Mouse (Mus musculus) megakaryocyte-erythroid progenitor cell, adult 5-6 weeks (primary cell): Measurements from ENCODE around the gene Olfr169. TPM values are rescaled to one million over a fixed set of nuclear protein-coding genes. Genes with fewer than 3 reads are reported as not detected.
"Not testable (repeated sequence)": the region's sequence is repeated elsewhere in the genome, so short reads cannot be mapped to it uniquely, and the experiment has no call there.

ENCODE experiments used
- ATAC-seq: replicated peaks from 2 replicates; pipeline ENCODE4 v1.8.0; 2016; ENCODE audit warnings: mild to moderate bottlenecking, inconsistent platforms; ENCODE audit not compliant: severe bottlenecking, poor library complexity, low FRiP score, low TSS enrichment
- total RNA-seq, 2 experiments: library from RNA; stranded (forward) in 1 of 2; stranded (reverse) in 1 of 2; fragments of 200-1000, 215-1000 nt in 1 of 2; fragments of >200 nt in 1 of 2; fragmentation: Nextera tagmentation in 1 of 2; gene quantifications; 2 replicates each; pipeline ENCODE4 v1.2.3; 2014 to 2017

Gene Olfr169
- total RNA-seq (2014; fragmentation: Nextera tagmentation): not detected in 2 replicates
- total RNA-seq (2017): not detected in 2 replicates

DNA sequence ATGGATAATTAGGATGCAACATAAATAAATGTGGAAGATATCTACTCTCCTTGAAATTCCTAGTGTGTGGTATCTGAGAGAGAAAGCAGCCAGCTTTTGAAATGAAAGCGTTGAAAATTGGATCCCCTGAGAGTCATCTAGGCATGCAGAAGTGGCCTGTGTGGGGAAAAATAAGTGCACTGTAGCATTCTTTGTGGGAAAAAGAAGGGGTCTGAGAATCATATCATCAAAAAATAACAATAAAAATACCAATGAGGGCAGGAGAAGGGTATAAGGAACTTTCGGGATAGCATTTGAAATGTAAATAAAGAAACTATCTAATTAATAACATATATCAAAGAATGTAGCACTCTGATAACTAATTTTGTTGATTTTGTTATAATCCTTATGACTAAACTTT, at the start of gene Olfr169:
Gene Olfr169, minus strand, starts transcription at position 101 of the 400 bp plus-strand sequence.
- not testable (repeated sequence) for ATAC-seq

DNA sequence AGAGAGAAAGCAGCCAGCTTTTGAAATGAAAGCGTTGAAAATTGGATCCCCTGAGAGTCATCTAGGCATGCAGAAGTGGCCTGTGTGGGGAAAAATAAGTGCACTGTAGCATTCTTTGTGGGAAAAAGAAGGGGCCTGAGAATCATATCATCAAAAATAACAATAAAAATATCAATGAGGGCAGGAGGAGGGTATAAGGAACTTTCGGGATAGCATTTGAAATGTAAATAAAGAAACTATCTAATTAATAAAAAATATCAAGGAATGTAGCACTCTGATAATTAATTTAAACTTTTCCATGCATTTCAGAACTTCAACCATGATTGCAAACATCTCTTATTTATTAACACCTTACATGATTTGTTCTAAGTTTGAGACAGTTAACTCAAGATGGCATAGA, 40.2 kb upstream of the Olfr169 start, which contains the start of gene Olfr170:
Gene Olfr170, minus strand, starts transcription at position 101 of the 400 bp plus-strand sequence.
- not testable (repeated sequence) for ATAC-seq

DNA sequence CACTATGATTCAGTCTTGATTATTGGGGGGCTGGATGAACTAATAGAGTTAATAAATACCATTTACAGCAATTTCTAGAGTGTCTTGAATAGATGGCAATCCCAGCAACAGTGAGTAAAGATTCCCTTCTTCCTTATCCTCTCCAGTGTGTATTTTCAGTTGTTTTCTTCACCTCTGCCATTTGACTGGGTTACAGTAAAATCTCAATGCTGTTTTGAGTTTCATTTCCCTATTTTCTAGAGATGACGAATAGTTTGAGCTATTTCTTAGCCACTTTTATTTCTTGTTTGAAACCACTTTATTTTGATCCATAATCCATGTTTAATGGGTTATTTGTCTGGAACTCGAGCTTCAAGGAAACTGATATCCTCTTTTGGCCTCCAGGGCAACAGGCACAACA, 31.6 kb upstream of the Olfr169 start:
- no peak for ATAC-seq

DNA sequence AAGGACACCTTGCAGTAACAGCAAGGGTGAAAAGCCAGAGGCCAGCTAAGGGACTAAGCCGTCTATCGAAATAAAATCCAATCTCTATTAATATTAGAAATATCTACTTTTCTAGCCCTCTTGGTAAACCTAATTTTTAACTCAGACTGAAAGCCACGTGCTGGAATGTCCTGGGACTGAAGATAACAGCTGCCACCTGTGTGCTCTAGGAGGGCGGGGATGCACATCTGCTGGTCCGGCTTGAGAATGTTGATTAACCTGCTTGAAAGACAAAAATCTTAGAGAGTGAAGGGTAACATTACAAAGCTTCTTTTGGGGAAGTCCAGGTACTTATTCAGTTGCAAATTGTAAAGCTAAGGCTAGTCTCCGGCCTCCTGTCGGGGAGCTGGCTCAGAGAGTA, 18.2 kb downstream of the Olfr169 start:
- not testable (repeated sequence) for ATAC-seq

DNA sequence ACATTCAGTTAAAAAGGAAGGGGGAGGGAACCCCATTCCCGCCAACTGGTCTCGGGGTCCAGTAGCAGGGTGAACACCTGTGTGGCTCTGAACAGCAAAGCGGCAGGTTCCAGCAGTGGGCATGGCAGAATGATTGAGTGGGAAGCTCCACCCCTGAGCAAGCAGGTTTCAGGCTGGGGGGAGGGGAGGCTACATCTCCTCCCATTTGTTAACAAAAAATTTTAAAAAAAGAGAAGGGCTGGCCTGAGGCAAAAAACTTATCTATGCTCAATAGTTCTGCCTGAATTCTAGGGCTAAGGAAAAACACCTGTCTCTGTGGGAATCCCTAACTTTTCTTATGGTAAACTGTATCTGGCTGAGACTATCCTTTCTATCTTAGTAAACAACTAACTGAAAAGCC, 19.4 kb downstream of the Olfr169 start:
- not testable (repeated sequence) for ATAC-seq

DNA sequence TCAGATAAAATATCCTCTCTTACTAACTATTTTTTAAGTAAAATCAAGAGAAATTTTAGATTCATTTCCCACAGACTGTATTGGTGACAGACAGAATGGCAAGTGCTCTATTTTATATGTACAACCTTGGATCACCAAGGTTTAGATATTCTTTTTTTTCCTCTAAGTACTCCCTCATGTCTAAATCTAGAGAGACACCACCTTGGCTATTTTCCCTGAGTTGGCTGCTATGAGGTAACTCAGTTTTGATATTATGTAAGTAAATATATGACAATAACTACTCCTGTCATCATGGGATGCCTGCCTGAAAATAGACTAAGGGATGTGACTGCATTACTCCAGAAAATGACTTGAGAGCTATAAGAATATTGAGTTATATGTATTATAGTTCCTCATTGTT, 36.2 kb downstream of the Olfr169 start, which contains the start of gene Olfr168:
Gene Olfr168, minus strand, starts transcription at position 101 of the 400 bp plus-strand sequence.
- ATAC-seq: no peak

DNA sequence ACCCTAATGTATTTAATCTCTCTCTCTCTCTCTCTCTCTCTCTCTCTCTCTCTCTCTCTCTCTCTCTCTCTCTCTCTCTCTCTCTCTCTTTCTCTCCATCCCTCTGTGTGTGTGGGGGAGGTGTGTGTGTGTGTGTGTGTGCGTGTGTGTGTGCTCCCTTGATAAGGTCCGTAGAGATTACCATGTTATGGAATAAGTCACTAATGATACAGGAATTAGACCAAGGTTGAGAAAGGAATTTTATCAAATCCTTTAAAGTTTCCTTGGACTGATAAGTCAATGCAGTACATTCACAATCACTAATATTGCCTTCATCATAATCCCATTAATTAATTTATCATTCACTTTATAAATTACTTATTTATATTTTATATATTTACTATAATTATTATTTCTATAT, 49.4 kb downstream of the Olfr169 start, which contains the start of gene Olfr167:
Gene Olfr167, minus strand, starts transcription at position 101 of the 400 bp plus-strand sequence.
- ATAC-seq: no peak

Other genes starting within 250 kb of the Olfr169 start
- gene Olfr165, start 148.7 kb downstream of the Olfr169 start, total RNA-seq (2014; fragmentation: Nextera tagmentation): not detected in 2 replicates
- not detected in 2 replicates for gene Olfr165, start 148.7 kb downstream of the Olfr169 start, total RNA-seq (2017)
- not detected in 2 replicates for gene Olfr166, start 88.1 kb downstream of the Olfr169 start, total RNA-seq (2014; fragmentation: Nextera tagmentation)
- gene Olfr166, start 88.1 kb downstream of the Olfr169 start, total RNA-seq (2017): not detected in 2 replicates
- not detected in 2 replicates for gene Olfr167, start 49.5 kb downstream of the Olfr169 start, total RNA-seq (2014; fragmentation: Nextera tagmentation)
- gene Olfr167, start 49.5 kb downstream of the Olfr169 start, total RNA-seq (2017): not detected in 2 replicates
- gene Olfr168, start 36.3 kb downstream of the Olfr169 start, total RNA-seq (2014; fragmentation: Nextera tagmentation): not detected in 2 replicates
- gene Olfr168, start 36.3 kb downstream of the Olfr169 start, total RNA-seq (2017): not detected in 2 replicates
- not detected in 2 replicates for gene Olfr170, start 40.1 kb upstream of the Olfr169 start, total RNA-seq (2014; fragmentation: Nextera tagmentation)
- not detected in 2 replicates for gene Olfr170, start 40.1 kb upstream of the Olfr169 start, total RNA-seq (2017)
- gene Olfr171, start 58.1 kb upstream of the Olfr169 start, total RNA-seq (2014; fragmentation: Nextera tagmentation): not detected in 2 replicates
- not detected in 2 replicates for gene Olfr171, start 58.1 kb upstream of the Olfr169 start, total RNA-seq (2017)
- not detected in 2 replicates for gene Lamp3, start 134.6 kb upstream of the Olfr169 start, total RNA-seq (2014; fragmentation: Nextera tagmentation)
- 0.08 TPM in 1 of 2 replicates, not detected in the other for gene Lamp3, start 134.6 kb upstream of the Olfr169 start, total RNA-seq (2017)
- 1.1 and 2.0 TPM in 2 replicates for gene B3gnt5, start 188.4 kb upstream of the Olfr169 start, total RNA-seq (2014; fragmentation: Nextera tagmentation)
- gene B3gnt5, start 188.4 kb upstream of the Olfr169 start, total RNA-seq (2017): 2.0 and 2.2 TPM in 2 replicates